Mouse (Mus musculus): Measurements from ENCODE around the gene Pax7. TPM values are rescaled to one million over a fixed set of nuclear protein-coding genes. Genes with fewer than 3 reads are reported as not detected.

The Pax7 gene
- total RNA-seq, 1 experiment = 0.09 TPM

DNA sequence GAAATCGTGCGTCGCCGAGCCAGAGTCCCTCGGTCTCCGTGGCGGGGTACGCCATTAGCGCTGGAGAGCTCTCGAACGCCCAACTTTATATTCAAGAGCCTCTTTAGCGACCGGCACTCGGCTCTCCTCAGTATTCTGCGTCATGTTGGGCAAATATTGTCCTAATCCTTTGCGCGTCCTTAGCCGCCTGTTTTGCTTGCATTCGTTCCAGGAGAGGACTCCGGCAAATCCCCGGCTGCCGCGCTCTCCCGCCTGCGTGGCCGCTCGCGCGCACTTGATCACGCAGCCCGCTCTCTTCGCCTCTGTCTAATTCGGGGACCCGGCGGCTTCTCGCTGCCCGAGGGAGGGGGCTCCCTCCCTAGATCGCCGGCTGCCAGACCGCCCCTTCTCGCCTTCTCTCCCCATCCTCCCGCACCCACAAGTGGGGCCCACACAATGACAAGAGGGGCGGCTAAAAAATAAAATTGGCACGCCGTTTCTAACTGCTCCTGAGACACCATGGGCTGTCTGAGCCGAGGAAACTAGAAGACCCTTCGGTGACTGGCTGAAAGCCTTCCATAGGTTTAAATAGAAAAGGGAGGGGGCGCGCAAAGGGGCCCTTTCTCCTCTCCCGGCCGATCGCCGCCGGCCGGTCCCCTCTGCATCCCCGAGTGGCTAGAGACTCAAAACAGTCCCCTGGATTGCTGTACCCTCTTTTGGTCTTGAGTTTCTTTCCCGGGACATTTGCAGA is 1.7 kb downstream of the Pax7 start:
- no peak overlapping the region for H3K27ac ChIP-seq (ENCODE audit: insufficient read depth, low read depth, low read length, poor library complexity, severe bottlenecking)
- TF ChIP-seq ZNF384 (IDR thresholded peaks at IDR 0.05; ENCODE audit: low read depth, low read length) (no peak), CHD2 (IDR thresholded peaks at IDR 0.05; ENCODE audit: low read depth, low read length) (no peak), HCFC1 (IDR thresholded peaks at IDR 0.05; ENCODE audit: borderline replicate concordance, insufficient read depth, low read length) (no peak), ZC3H11A (IDR thresholded peaks at IDR 0.05; ENCODE audit: borderline replicate concordance, low read depth, low read length) (no peak), MAFK (IDR thresholded peaks at IDR 0.05; ENCODE audit: insufficient read depth, low read depth, low read length) (no peak)
- no peak overlapping the region for H3K9ac ChIP-seq (ENCODE audit: insufficient read depth, low read depth, low read length, poor library complexity, severe bottlenecking)
- peaks cover 0 to 2% of the 10 kb centered on the region in 2 experiments; a peak in 1 of 4 replicates for H3K4me1 ChIP-seq (ENCODE audit: control insufficient read depth in 2 of 2, insufficient read depth in 2 of 2, low read length in 2 of 2, poor library complexity in 1 of 2)
- no peaks in the 10 kb centered on the region for H3K36me3 ChIP-seq (ENCODE audit: control insufficient read depth, insufficient read depth, low read length, poor library complexity, severe bottlenecking)
- no peak for DNase-seq (ENCODE audit: low read depth, low spot score)
- in situ Hi-C loops (cut with MboI; ENCODE audit: low sequenced_read_pairs in 2 of 2, unreplicated experiment in 2 of 2) = loop anchor here in 1 of 2 experiments (25.0 kb wide), 1 partner anchor 1369 kb away; the partner anchor contains the start of gene Camk2n1
- no peaks in the 10 kb centered on the region for H3K9me3 ChIP-seq (ENCODE audit: control insufficient read depth, insufficient read depth, low read depth, low read length)
- no peak overlapping the region; a peak in 1 of 4 replicates for H3K4me3 ChIP-seq (ENCODE audit: insufficient read depth in 1 of 2, low read depth in 1 of 2, low read length in 2 of 2, poor library complexity in 1 of 2, severe bottlenecking in 1 of 2)

GRCm38 (mm10) chr4:139830581-139831387 is 2.5 kb downstream of the Pax7 start:
- Histone ChIP-seq H3K4me1 (ENCODE audit: control insufficient read depth in 2 of 2, insufficient read depth in 2 of 2, low read length in 2 of 2, poor library complexity in 1 of 2) (peaks cover 0 to 2% of the 10 kb centered on the region in 2 experiments; a peak in 1 of 4 replicates), H3K36me3 (ENCODE audit: control insufficient read depth, insufficient read depth, low read length, poor library complexity, severe bottlenecking) (no peaks in the 10 kb centered on the region), H3K9ac (ENCODE audit: insufficient read depth, low read depth, low read length, poor library complexity, severe bottlenecking) (no peak overlapping the region), H3K4me3 (ENCODE audit: insufficient read depth in 1 of 2, low read depth in 1 of 2, low read length in 2 of 2, poor library complexity in 1 of 2, severe bottlenecking in 1 of 2) (no peak overlapping the region), H3K9me3 (ENCODE audit: control insufficient read depth, insufficient read depth, low read depth, low read length) (no peaks in the 10 kb centered on the region), H3K27ac (ENCODE audit: insufficient read depth, low read depth, low read length, poor library complexity, severe bottlenecking) (no peak overlapping the region)
- TF ChIP-seq HCFC1 (IDR thresholded peaks at IDR 0.05; ENCODE audit: borderline replicate concordance, insufficient read depth, low read length) (no peak), MAFK (IDR thresholded peaks at IDR 0.05; ENCODE audit: insufficient read depth, low read depth, low read length) (no peak), ZC3H11A (IDR thresholded peaks at IDR 0.05; ENCODE audit: borderline replicate concordance, low read depth, low read length) (no peak), CHD2 (IDR thresholded peaks at IDR 0.05; ENCODE audit: low read depth, low read length) (no peak), ZNF384 (IDR thresholded peaks at IDR 0.05; ENCODE audit: low read depth, low read length) (no peak)
- in situ Hi-C loops (cut with MboI; ENCODE audit: low sequenced_read_pairs in 2 of 2, unreplicated experiment in 2 of 2) = loop anchor here in 1 of 2 experiments (25.0 kb wide), 1 partner anchor 1368 kb away; the partner anchor contains the start of gene Camk2n1
- DNase-seq (ENCODE audit: low read depth, low spot score) = no peak

GRCm38 (mm10) chr4:139830053-139830452 is 3.3 kb downstream of the Pax7 start:
- Histone ChIP-seq H3K9ac (ENCODE audit: insufficient read depth, low read depth, low read length, poor library complexity, severe bottlenecking) (no peak overlapping the region), H3K27ac (ENCODE audit: insufficient read depth, low read depth, low read length, poor library complexity, severe bottlenecking) (no peak overlapping the region), H3K4me1 (ENCODE audit: control insufficient read depth in 2 of 2, insufficient read depth in 2 of 2, low read length in 2 of 2, poor library complexity in 1 of 2) (peaks cover 0 to 2% of the 10 kb centered on the region in 2 experiments; a peak in 1 of 4 replicates), H3K36me3 (ENCODE audit: control insufficient read depth, insufficient read depth, low read length, poor library complexity, severe bottlenecking) (no peaks in the 10 kb centered on the region), H3K9me3 (ENCODE audit: control insufficient read depth, insufficient read depth, low read depth, low read length) (no peaks in the 10 kb centered on the region), H3K4me3 (ENCODE audit: insufficient read depth in 1 of 2, low read depth in 1 of 2, low read length in 2 of 2, poor library complexity in 1 of 2, severe bottlenecking in 1 of 2) (no peak overlapping the region)
- in situ Hi-C loops (cut with MboI; ENCODE audit: low sequenced_read_pairs in 2 of 2, unreplicated experiment in 2 of 2) = loop anchor here in 1 of 2 experiments (25.0 kb wide), 1 partner anchor 1368 kb away; the partner anchor contains the start of gene Camk2n1
- no peak for DNase-seq (ENCODE audit: low read depth, low spot score)
- no peak for TF ChIP-seq HCFC1 (IDR thresholded peaks at IDR 0.05; ENCODE audit: borderline replicate concordance, insufficient read depth, low read length)
- no peak for TF ChIP-seq MAFK (IDR thresholded peaks at IDR 0.05; ENCODE audit: insufficient read depth, low read depth, low read length)
- TF ChIP-seq ZC3H11A (IDR thresholded peaks at IDR 0.05; ENCODE audit: borderline replicate concordance, low read depth, low read length) = no peak
- no peak for TF ChIP-seq ZNF384 (IDR thresholded peaks at IDR 0.05; ENCODE audit: low read depth, low read length)
- TF ChIP-seq CHD2 (IDR thresholded peaks at IDR 0.05; ENCODE audit: low read depth, low read length) = no peak

- Histone ChIP-seq H3K27ac (ENCODE audit: insufficient read depth, low read depth, low read length, poor library complexity, severe bottlenecking) (no peak overlapping the region), H3K36me3 (ENCODE audit: control insufficient read depth, insufficient read depth, low read length, poor library complexity, severe bottlenecking) (no peaks in the 10 kb centered on the region), H3K9ac (ENCODE audit: insufficient read depth, low read depth, low read length, poor library complexity, severe bottlenecking) (no peak overlapping the region), H3K4me3 (ENCODE audit: insufficient read depth in 1 of 2, low read depth in 1 of 2, low read length in 2 of 2, poor library complexity in 1 of 2, severe bottlenecking in 1 of 2) (no peak overlapping the region), H3K4me1 (ENCODE audit: control insufficient read depth in 2 of 2, insufficient read depth in 2 of 2, low read length in 2 of 2, poor library complexity in 1 of 2) (peaks cover 0 to 2% of the 10 kb centered on the region in 2 experiments; a peak in 1 of 4 replicates), H3K9me3 (ENCODE audit: control insufficient read depth, insufficient read depth, low read depth, low read length) (no peaks in the 10 kb centered on the region)
- DNase-seq (ENCODE audit: low read depth, low spot score) = no peak
- no peak for TF ChIP-seq ZC3H11A (IDR thresholded peaks at IDR 0.05; ENCODE audit: borderline replicate concordance, low read depth, low read length)
- TF ChIP-seq HCFC1 (IDR thresholded peaks at IDR 0.05; ENCODE audit: borderline replicate concordance, insufficient read depth, low read length) = no peak
- in situ Hi-C loops (cut with MboI; ENCODE audit: low sequenced_read_pairs in 2 of 2, unreplicated experiment in 2 of 2) = loop anchor here in 1 of 2 experiments (25.0 kb wide), 1 partner anchor 1367 kb away; the partner anchor contains the start of gene Camk2n1
Measured at GRCm38 (mm10) chr4:139828871-139829590, 4.3 kb downstream of the Pax7 start.

Data from ES-E14 (cell line).